Mouse (Mus musculus) liver, postnatal 0 days (tissue): ENCODE measurements around the gene Nova1.

Experiments
- CTCF ChIP-seq: sonication (generic); IDR thresholded peaks from 2 replicates; pipeline ENCODE4 v1.5.1; 2016; ENCODE audit warnings: antibody characterized with exemption, low read depth
- EP300 ChIP-seq: IDR thresholded peaks from 2 replicates; pipeline ENCODE4 v1.6.1; 2016; ENCODE audit warnings: antibody characterized with exemption, low read depth, mild to moderate bottlenecking

DNA sequence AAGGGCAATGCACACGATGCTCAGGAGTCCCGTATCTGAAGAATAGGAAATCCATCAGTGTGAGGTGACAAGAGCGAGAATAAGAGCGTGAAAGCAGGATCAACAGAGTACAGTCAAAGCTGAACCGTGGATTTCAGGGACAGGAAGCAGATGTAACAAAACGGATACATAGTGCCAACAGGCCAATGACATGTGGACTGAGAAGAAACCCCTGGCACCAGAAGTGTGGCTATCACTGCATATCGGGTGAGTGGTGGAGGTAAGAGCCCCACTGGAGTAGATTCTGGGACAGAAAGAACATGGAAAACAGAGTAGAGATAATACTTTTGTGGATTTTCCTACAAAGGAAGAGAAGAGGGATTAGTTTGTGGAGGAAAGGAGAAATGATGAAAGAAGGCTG lies 109.3 kb downstream of the Nova1 start:
- no peak for TF ChIP-seq EP300
- no peak for TF ChIP-seq CTCF
